Mouse (Mus musculus) ES-E14 (cell line): ENCODE data around the gene Rsph10b.

ENCODE experiments used
- CHD2 ChIP-seq: IDR thresholded peaks from 2 replicates; pipeline ENCODE4 v1.6.1; 2014; ENCODE audit warnings: mild to moderate bottlenecking, low read depth, low read length, inconsistent platforms
- HCFC1 ChIP-seq: IDR thresholded peaks from 2 replicates; pipeline ENCODE4 v1.6.1; 2012; ENCODE audit warnings: low read length, inconsistent platforms, borderline replicate concordance; ENCODE audit not compliant: insufficient read depth
- MAFK ChIP-seq: IDR thresholded peaks from 2 replicates; pipeline ENCODE4 v1.6.1; 2014; ENCODE audit warnings: mild to moderate bottlenecking, low read depth, low read length, inconsistent platforms; ENCODE audit not compliant: insufficient read depth
- ZC3H11A ChIP-seq: IDR thresholded peaks from 2 replicates; pipeline ENCODE4 v1.6.1; 2012; ENCODE audit warnings: low read depth, mild to moderate bottlenecking, inconsistent platforms, low read length, borderline replicate concordance
- ZNF384 ChIP-seq: IDR thresholded peaks from 2 replicates; pipeline ENCODE4 v1.6.1; 2012; ENCODE audit warnings: low read depth, low read length, inconsistent platforms

- no peak for TF ChIP-seq CHD2
- no peak for TF ChIP-seq HCFC1
- no peak for TF ChIP-seq ZNF384
- TF ChIP-seq MAFK: no peak
- TF ChIP-seq ZC3H11A: no peak
Observed at GRCm38 (mm10) chr5:143943231-143944125, 10.6 kb downstream of the Rsph10b start.
